Mouse (Mus musculus) adrenal gland, postnatal 25 days (tissue): ENCODE measurements at regions not wholly inside any gene's neighbourhood (a gene's known extent, or its start where the extent isn't known, plus 50 kb on each side); places are given as distances from the start of the nearest gene placed in this dataset.

Experiments used
- DNase-seq: peaks from one replicate; pipeline ENCODE4 v3.0.0; 2021; ENCODE audit warnings: mixed read lengths

DNA sequence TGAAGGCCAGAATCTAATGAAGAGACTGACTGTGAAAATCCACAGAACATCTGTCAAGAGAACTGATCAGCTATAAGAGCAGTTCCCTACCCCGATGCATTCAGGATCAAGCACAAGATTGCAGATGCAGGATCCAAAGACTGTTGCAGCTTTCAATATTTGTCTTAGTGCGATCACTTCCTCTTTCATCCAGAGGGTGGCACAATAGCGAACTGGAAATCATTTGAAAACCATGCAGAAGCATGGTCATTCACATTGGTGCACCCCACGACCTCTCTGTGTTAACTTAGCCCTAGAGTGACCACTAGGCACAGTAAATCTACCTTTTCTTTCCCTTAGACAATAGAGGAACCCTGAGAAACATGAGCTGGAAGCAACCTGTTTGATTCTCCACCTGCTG lies 55.8 kb upstream of the Pak3 start:
- DNase-seq = peak; percentile 4

- DNase-seq = no peak
These were observed 54.7 kb upstream of the Chrdl1 start for GRCm38 (mm10) chrX:143448636-143449346.

GRCm38 (mm10) chrX:143444581-143444980 lies 50.5 kb upstream of the Chrdl1 start:
- no peak for DNase-seq
